Mouse (Mus musculus): ENCODE results near the gene Meis2.
A peak's percentile ranks its signal among the peaks of the same experiment; 100 is the strongest.

Meis2 gene

DNA sequence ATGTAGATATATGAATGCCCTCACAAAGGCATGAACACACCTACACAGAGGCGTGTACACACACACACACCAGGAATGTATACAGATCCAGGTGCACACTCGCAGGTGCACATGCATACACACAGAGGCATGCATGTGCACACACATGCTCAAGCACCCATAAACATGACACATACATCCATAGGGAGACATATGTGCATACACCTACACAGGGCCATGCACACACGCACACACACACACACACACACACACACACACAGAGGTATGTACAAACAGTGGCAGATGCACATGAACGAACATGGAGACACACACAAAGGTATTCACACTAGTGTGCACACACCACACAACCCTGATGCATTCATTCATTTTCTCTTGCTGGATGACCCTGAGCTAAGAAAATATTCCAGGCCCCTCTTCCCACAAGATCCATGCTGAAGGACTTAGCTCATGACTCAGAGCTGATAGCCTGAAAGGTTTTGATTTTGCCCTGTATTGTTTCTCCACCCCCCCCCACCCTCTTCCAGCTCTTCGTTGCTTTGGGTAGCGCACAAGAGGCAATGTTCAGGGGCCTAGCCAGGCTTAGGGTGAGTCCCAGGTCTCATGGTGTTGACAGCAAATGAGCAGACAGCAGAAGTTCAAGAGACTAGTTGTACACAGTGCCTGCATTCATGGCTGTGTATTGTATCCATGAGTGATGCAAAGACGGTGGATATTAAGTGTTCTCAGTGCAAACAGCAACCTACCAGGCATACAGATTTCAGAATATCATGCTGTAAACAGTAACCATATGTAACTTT, 116.8 kb downstream of the Meis2 start:
- peak in 1 of 2 experiments; percentile 21 for DNase-seq (ENCODE audit: low spot score in 2 of 2)

DNA sequence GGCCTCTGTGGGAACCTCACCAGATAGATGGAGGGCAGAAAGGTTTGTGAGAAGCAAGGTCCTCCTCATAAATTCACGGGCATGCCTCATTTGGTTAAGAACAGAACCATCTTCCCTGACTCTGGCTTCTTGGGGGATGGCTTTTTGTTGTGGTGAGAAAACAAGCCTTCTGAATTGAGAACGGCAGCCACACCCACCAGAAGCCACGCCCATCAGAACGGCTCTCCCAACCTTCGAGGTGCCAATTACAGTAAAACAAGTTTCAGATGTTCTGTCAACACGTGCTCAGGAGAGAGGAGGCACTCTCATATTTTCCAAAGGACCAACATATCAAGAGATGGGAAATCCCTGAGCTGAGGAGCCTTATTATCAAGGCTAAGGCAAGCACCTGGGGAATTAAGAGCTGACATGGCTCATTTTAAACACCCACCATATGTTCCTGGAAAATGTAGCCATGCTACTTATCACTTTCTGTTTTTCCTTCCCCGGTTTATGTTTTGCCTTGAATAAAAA, 117.9 kb downstream of the Meis2 start:
- peak in 1 of 2 experiments; percentile 28 for DNase-seq (ENCODE audit: low spot score in 2 of 2)

DNA sequence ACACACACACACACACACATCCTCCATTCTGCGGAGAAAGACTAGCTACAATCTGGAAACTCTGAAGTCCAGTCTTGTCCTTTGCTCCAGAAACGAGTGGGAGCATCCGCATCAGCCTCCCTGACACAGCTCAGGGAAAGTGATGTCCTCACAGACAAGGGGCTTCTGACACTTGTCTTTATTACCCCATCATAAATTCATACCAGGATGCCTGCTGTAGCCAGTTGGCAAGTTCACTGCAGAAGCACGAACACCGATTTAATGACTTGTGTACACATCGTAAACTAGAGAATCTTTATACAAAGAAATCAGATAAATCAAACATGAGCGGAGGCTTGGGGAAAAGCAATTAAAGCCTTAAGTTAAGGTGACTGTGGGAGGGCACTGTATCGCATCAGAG, 122.6 kb downstream of the Meis2 start:
- no peak for DNase-seq (ENCODE audit: low spot score in 2 of 2)

DNA sequence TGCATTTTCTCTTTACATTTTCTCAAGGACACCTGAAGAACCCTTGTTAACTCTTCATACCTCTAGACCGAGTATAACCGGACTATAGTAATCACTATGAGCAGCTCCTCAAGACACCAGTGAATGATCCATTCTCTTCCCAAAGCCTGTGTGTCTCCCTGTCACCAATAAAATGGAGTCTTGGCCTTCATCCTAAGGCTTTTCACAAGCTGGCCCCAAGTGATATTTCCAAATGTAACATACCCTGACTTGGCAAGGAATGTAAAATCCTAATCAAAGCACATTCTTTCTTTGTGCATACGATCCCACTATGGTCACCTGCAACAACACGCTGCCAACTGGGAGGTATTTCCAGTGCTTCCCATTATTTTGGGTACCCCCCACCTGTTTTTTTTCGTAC, 125.8 kb downstream of the Meis2 start:
- DNase-seq (ENCODE audit: low spot score in 2 of 2): no peak

DNA sequence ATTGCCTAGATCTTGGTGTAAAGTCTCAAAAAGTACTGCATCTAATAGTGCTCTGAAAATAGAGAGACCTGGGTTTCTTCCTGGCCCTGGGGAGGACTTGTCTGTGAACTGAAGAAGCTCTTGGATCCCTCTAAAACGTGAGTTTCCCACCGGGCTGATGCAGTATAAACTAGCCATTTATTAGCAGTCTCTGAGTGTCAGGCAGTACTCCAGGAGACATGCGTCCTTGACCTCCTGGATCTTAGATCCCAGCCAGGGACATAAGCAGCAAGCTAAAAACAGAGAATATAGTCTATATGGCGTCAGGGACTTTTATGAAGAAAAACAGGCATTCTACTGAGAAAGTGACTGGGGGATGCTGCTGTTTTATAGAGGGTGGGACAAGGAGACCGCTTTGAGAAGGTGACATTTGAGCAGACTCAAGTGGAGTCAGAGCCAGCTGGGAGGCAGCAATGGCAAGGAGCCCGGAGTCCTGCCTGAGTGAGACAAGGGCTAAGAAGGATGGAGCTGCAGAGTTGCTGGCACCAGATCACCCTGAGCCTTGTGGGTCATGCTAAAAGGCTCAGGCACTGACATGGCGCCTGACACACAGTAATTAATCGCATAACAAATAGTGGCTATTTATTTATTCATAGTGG, 126.6 kb downstream of the Meis2 start:
- no peak for DNase-seq (ENCODE audit: low spot score in 2 of 2)

DNA sequence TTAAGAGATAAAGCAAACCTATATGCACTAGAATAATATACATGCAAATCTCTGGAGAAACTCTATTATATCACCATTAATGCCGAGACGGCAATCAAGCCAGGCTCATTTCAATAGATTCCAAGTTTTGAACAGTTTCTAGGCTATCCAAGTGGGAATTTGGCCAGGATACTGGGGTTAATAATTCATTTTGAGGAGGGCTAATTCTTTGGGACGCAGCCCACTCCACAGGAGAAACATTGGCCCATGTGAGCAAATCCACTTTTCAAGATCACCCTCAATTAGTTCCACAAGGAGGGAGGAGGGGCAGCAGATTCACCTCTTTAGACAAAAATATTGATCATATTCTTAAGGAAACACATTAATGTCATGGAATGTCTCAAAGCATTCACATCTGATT, 127.3 kb downstream of the Meis2 start:
- no peak for DNase-seq (ENCODE audit: low spot score in 2 of 2)

DNA sequence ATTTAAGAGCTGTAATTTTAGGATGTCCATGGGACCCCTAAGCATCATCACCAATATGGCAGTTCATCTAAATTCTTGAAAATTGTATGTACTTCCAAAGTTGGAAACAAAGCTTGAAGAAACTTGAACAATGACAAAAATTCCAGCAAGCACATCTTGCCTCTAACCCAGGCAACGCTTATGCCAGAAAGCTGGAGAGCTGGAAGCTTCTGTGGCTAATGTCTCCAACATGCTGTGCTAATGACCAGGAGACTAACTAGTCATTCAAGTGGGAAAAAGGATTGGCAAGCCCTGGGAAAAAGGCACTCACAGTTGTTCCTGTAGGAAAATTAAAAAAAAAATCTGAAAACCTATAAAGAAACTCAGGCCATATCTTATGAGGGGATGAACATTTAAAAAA, 127.7 kb downstream of the Meis2 start:
- DNase-seq (ENCODE audit: low spot score in 2 of 2): no peak

DNA sequence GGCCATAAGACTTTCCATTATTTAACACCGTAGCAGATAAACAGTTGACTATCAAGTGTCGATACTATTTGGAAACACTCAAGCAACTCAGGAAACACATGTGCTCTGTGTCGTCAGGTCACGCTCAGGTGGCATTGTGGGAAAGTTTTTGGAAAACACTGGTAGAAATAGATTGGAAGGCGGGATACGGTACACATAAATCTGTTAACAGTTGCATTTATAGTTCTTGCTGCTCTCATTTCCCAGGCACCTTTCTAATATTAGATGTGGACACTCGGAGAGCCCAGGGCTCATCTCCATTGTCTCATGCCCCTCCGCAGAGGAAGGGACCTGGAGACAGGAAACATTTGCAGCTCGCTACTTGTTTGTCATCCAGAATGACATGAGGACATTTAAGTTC, 128.9 kb downstream of the Meis2 start:
- no peak for DNase-seq (ENCODE audit: low spot score in 2 of 2)

DNA sequence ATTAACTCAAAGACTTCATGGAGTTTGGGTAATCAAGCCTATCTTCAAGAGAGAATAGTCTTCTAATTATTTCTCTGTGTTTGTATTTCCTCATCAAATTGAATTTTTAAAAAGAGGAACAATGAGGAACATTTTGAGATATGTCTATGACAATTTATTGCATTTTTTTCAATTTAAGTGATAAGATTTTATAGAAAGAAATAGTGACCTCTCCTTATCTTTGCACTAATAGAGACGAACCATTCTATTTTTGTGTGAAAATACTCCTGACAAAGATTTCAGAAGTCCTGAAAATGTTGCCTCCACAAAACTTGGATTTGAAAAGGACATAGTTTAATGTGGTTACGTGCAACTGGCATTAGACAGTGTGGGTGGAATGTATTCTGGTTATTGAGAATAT, 131.3 kb downstream of the Meis2 start:
- no peak for DNase-seq (ENCODE audit: low spot score in 2 of 2)

DNA sequence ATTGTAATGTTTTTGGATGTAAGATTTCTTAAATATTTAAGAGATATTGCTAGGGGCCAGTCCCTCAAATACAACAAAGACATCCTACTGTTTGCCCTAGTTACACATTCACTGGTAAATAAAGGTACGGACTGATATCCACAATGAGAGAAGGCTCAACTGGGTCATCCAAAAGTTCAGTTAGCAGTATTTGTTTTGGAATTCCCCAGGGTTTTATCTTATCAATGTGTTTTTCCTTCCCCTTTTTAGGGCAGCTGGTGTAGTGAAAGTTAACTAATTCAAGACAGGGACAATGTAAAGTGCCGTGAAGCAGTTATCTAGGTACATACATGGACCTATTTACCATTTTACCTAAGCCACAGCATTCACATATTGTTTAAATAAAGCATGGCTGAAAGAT, 132.4 kb downstream of the Meis2 start:
- DNase-seq (ENCODE audit: low spot score in 2 of 2): no peak

DNA sequence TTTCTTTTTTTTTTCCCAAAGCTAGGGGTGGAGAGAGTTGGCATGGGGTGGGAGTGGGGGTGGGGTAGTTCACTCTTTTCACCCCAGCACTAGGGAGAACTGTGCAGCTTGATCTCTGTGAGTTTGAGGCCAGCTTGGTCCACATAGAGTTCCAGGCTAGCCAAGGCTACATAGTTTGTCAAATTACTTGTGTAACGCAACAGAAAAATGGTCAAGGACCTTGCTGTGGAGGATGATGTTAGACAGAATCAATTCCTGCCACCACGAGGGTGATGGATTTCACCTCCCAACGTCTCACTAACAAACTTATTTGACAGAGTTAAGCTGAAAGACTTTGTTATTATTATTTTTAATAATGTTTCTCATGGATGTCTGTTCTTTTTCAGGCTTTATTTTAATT, 139.9 kb downstream of the Meis2 start:
- DNase-seq (ENCODE audit: low spot score in 2 of 2): no peak

DNA sequence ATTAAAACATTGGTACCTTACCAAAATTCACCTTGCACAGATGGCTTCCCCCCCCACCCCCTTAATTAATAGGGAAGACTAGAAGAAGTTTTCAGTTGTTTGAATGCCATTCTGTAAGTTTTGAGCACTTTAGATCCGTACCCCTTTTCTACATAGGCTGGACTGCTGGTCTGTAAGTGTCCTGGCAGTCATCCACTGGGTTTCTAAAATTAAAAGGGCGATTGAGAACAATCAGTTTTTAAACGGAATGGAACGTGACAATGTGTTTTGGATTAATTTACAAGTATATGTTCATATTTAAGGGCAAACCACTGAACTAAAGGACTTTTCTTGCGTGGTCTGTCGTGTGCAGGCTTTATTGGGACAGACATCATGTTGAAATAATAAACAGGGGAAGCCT, 141.2 kb downstream of the Meis2 start:
- no peak for DNase-seq (ENCODE audit: low spot score in 2 of 2)

DNA sequence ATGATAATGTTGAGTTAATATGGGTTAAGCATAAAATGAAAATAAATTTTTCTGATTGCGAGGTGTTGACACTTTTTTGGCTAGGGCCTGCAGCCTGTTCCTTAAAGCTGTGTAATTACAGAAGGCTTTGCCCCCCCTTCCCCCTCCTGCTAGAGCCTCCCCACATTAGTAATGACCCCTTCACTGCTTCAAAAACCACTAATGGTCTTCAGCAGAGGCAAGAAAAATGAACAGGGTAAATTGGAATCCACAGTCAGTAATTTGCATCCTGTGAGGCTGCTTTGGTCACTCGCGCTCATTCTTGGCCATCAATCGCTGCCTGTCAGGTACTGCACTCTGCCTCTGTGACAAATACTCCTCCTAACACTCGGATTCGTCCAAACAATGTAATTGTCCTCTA, 142.4 kb downstream of the Meis2 start:
- DNase-seq (ENCODE audit: low spot score in 2 of 2): no peak

DNA sequence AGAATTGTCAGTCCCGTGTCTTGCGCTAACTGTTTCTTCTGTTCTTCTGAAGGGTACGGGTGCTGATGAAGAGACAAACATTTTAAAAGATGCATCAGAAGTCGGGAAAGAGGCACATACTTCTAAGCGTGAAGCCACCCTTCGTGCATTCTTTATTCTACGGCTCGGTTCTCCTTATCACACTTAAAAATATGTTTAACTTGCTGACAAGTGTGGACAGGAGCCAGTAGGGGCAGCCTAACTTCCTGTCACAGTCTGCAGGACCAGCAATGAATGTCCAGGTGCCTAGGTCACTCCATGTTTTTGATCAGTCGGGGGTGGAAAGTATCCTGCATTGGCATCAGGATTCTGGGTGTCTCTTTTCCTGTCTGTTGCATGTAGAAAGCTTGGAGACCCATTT, 144.0 kb downstream of the Meis2 start:
- DNase-seq (ENCODE audit: low spot score in 2 of 2): no peak

DNA sequence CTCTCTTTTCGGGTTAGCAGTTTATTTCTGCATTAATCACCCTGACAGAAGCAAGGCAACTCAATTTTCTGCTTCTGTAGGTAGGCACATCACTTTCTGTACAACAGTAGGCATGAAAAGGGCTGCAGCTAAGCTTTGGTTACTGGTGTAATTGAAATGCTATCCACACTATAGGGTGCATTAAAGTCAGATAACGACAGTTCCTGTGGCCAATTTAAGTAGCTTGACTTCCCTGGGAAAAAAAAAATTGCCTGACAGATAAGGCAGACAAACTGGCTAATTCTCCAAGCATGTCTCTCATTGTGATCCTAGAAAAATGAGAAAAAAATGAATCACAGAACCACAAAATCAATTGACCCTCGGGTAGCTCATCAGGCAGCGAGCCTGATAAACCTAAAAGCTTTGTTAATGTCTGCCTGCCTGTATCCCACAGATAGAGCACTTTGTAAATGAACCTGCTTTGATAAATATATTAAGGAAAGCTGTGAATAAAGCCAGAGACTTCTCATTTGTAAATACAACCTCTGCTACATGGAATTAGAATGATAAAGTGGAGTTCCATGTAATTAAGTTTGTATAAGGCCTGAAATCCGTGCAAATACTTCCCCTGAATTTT, 145.2 kb downstream of the Meis2 start:
- no peak for DNase-seq (ENCODE audit: low spot score in 2 of 2)

DNA sequence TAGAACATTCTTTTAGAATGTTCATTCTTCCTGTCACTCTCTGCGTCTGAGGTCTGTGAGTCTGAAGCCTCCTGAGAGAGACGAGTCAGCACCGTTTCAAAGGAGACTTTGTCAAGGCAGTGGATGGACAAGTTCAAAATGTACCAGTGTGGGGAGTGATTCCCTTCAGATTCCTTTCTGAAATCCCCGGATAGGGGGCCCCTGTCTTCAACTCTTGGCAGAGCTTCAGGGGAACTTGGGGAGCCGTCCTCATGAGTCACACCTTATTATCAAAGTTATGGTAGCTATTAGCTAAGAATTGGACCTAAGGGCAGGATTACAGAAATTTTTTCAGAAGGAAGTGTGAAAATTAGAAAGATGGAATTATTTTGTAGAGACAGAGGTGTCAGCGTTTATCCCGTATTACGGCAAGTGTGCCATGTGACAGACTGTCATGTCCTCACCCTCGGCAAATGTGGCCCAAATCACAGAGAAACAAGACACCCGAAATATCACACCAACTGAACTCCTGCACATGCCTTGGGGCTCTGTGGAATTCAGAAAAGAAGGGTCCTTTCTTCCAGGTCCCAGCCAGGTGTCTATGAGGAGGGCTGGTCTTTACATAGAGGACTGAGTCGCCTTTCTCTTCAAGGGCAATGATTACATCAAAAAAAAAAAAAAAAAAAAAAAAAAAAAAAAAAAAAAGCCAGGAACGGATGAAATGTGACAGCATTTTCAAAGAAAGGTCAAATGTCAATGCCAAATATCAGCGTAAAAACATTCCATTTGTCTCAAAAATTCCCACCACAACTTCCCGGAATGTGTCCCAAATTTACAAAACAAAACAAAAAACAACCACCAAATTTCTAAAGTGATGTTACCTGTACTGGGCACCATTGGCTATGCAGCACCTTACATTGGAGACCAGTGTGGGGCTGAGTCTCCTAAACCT, 146.2 kb downstream of the Meis2 start:
- no peak for DNase-seq (ENCODE audit: low spot score in 2 of 2)

DNA sequence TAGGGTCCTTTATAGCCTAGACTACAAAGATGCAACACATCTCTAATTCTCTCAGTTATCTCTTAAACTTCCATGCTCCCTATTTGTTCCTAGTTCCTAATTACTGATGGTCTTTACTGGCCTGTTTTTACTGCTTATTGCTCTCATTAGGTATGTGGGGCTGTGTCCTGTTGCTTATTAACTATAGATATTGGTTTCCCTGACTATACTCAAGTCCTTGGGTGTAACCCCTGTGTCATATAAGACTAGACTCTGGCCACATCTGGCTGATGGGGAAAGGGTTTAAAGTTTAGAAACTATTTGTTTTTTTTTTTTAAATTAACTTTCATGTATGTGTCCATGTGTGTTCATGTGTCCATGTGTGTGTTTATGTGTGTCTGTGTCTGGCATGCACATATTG, 147.1 kb downstream of the Meis2 start:
- DNase-seq (ENCODE audit: low spot score in 2 of 2): no peak

DNA sequence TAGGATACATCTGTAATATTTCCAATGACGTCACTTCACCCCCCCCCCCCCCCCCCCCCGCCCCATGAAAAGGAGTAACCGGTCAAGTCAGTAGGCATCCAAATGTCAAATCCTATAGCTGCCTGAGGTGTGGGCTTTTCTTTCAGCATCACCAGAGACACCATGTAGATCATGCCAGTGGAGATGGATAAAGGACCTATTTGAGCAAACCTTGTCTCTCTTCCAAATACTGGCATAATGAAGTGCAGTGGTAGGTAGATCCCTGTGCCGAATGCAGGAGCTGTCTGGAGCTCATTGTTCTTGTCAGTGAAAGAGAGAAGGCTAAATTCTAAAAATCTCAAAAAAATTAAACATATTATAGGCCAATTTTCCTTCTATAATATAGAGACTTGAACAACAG, 151.1 kb downstream of the Meis2 start:
- no peak for DNase-seq (ENCODE audit: low spot score in 2 of 2)

DNA sequence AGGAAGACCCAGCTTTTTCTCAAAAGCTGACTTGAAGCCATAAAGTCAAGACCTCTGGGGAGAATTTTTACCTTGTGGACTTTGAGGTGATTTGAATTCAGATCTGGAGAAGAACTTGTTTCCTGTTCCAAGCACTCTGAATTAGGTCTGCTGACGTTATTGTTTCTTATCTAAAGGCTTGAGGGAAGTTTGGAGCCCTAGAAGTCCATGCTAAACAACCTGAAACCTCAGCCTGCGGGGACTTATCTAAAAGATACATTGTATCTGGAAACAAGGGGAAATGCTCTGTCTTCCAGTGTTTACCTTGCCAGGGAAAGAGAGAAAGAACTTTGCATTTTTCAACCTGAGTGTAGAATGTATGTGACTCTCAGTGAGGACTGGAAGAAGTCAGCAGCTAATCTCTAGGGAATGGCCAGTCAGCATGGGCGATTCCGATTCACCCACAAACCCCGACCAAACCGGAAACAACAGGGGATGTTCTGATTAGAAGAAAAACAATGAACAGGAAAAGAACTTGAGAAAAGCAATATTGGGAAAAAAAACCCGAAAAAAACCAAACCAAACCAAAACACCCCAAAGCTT, 152.6 kb downstream of the Meis2 start:
- no peak for DNase-seq (ENCODE audit: low spot score in 2 of 2)

DNA sequence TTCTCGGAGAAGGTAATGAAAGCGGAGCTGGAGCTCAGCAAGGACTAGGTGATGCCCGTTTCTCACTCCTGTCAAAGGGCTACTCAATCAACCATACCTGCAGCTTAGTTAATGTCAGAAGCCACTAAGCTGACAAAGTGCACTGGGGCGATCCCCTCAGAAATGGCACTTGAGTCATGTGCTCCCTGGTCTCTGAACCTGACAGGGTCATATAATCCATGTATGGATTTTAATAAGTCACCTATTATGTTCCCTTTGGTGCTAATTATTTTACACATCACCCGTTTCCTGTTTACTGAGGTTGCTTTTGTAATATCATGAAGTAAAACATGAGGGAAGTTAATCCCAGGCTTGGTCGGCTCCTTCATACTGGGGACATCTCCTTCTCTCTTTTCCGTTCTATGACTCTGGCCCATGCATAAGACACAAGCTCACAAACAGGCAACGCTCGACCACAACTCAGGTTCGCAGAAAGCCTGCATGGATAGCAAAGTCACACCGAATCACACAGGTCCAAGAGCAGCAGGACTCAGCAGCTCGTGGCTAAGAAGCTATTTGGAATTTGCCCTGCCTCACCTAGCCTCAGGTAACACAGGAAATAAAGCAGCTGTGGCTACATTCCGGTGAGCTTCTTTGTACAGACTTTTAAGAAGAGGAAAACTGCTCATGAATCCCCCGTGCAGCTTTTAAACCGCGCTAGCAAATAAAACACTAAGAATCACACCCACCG, 153.6 kb downstream of the Meis2 start:
- no peak for DNase-seq (ENCODE audit: low spot score in 2 of 2)

DNA sequence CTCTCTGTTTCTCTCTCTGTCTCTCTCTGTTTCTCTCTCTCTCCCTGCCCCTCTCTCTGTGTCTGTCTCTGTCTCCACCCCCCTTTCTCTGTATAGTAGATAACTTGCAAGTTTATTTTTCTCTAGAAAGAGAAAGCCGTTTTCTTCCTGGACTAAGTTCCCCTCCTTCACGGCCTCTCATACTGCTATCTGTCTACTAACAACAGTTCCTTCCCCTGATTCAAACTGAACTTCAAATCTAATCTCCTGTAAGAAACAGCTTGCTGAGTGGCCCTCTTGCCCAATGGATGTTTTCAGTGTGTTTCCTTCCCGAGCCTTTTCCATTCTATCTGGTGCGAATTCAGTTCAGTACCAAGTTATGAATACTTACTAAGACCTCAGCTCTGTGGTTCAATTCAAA, 155.4 kb downstream of the Meis2 start:
- DNase-seq (ENCODE audit: low spot score in 2 of 2): no peak

Data from spleen, postnatal 4 days (tissue).